Mouse (Mus musculus): ENCODE measurements around the gene Fras1. TPM values are rescaled to one million over a fixed set of nuclear protein-coding genes. Genes with fewer than 3 reads are reported as not detected.

Gene Fras1
- polyA plus RNA-seq, 1 experiment from 2014 or later: 26.3 TPM

DNA sequence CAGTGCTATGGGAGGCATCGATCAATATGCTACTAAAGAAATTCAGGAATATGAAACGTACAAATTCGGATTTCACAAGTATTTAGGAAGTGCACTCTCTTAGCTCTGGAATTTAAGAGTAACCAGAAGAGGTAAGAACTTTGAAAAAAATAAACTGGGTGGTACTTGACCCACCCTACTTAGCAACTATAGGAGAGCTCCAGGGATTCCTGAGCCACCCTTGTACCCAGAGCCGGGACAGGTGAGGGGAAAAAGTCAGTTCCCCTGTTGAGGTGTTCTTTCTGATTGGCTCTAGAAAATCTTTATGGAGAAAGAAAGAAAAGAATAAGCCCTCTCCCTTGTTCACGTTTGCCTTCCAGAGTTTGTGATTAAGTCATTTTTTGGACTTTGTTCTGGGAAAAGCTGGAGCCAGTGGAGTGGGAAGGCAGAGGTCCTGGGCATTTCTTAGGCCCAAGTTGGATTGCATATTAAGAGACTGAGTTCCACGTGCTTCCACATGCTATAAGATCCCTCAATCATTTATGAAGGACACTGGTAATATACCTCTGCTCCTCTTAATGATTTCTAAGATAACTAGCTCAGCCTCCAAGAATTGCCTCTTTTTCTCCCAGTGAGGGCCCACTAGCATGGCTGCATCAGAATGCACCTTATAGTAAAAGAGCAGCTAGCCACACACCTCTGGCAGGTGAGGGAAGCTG is 265.6 kb downstream of the Fras1 start:
- no peaks in the 10 kb centered on the region for H3K9me3 ChIP-seq
- no peaks in the 10 kb centered on the region for H3K36me3 ChIP-seq
- H3K27ac ChIP-seq: no peak overlapping the region
- no peaks in the 10 kb centered on the region for H3K27me3 ChIP-seq
- H3K4me1 ChIP-seq: no peaks in the 10 kb centered on the region
- ATAC-seq (ENCODE audit: borderline replicate concordance, extremely low read depth, low FRiP score, low TSS enrichment): no peak
- H3K9ac ChIP-seq: no peak overlapping the region
- WGBS: 67% methylated on average over 6 of the region's 6 CpGs
- no peak overlapping the region for H3K4me3 ChIP-seq
- H3K4me2 ChIP-seq: no peak overlapping the region

DNA sequence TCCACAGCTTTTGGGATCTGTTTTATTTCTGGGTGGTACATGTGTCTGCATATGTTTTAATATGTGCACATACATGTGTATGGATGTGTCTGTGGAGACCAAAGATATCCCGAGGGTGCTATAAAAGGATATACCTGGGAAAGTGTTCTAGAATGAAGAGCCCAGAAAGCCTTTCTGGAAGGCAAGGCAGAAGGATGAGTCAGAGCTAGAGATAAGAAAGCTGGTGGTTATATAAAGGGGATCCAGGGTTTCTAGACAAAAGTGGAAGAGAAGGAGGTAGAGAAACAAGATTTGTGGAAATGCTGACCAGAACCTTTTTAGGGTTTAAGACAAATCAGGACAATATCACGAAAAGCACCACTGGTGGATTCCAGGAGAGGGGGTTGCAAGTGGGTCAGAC is 267.5 kb downstream of the Fras1 start:
- Histone ChIP-seq H3K4me1 (no peaks in the 10 kb centered on the region), H3K9ac (no peak overlapping the region), H3K4me2 (no peak overlapping the region), H3K27ac (no peak overlapping the region), H3K27me3 (no peaks in the 10 kb centered on the region), H3K36me3 (no peaks in the 10 kb centered on the region), H3K4me3 (no peak overlapping the region), H3K9me3 (no peaks in the 10 kb centered on the region)
- WGBS: 88% methylated on average over 2 of the region's 2 CpGs
- ATAC-seq (ENCODE audit: borderline replicate concordance, extremely low read depth, low FRiP score, low TSS enrichment): no peak

DNA sequence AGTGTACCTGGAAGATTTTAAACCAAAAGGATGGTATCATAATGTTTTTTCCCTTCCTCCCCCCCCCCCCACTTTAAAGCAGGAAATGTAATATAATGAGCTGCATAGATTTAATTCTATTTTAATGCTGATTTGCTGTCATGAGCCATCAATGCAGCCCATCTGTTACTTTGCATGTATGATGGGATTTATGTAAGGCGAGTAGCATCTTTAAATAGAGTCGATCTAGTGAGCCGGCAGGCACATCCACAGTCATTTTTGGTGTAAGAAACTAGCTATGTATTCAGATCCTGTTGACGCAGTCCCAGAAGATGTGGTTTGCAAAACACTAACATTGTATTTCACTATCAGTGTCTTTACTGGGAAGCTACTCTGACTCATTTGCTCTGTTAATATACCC is 301.9 kb downstream of the Fras1 start:
- Histone ChIP-seq H3K27ac (no peak overlapping the region), H3K9me3 (no peaks in the 10 kb centered on the region), H3K36me3 (no peaks in the 10 kb centered on the region), H3K4me3 (no peak overlapping the region), H3K4me2 (no peak overlapping the region), H3K9ac (no peak overlapping the region), H3K27me3 (no peaks in the 10 kb centered on the region), H3K4me1 (no peaks in the 10 kb centered on the region)
- no peak for ATAC-seq (ENCODE audit: borderline replicate concordance, extremely low read depth, low FRiP score, low TSS enrichment)
- 88% methylated on average over 4 of the region's 4 CpGs for WGBS

GRCm38 (mm10) chr5:96677498-96677897 is 303.7 kb downstream of the Fras1 start:
- no peaks in the 10 kb centered on the region for H3K4me1 ChIP-seq
- H3K36me3 ChIP-seq: no peaks in the 10 kb centered on the region
- H3K9ac ChIP-seq: no peak overlapping the region
- no peaks in the 10 kb centered on the region for H3K27me3 ChIP-seq
- H3K9me3 ChIP-seq: no peaks in the 10 kb centered on the region
- no peak overlapping the region for H3K4me3 ChIP-seq
- ATAC-seq (ENCODE audit: borderline replicate concordance, extremely low read depth, low FRiP score, low TSS enrichment): no peak
- H3K27ac ChIP-seq: no peak overlapping the region
- WGBS: 39% methylated on average over 2 of the region's 2 CpGs
- no peak overlapping the region for H3K4me2 ChIP-seq

DNA sequence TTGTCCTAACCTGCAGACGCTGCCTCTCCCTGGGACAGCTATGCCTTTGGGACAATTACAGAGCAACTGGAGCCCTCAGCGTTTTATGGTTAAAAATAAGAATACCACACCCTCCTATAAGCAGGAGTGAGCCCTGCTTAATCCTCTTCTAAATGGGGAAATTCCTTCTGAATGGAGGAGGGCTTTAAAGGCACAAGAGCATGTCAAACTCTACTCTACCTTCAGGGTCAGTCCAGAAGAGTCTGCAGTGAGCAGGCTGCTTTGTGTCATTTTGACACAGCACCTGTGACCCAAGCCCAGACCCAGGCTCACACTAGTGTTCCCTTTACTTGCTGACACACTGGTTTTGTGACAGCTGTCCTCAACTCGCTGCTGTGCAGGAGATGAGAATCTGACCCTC is 307.3 kb downstream of the Fras1 start:
- Histone ChIP-seq H3K36me3 (no peaks in the 10 kb centered on the region), H3K27ac (no peak overlapping the region), H3K9ac (no peak overlapping the region), H3K4me3 (no peak overlapping the region), H3K27me3 (no peaks in the 10 kb centered on the region), H3K4me2 (no peak overlapping the region), H3K4me1 (no peaks in the 10 kb centered on the region), H3K9me3 (no peaks in the 10 kb centered on the region)
- no peak for ATAC-seq (ENCODE audit: borderline replicate concordance, extremely low read depth, low FRiP score, low TSS enrichment)
- 68% methylated on average over 3 of the region's 3 CpGs for WGBS

DNA sequence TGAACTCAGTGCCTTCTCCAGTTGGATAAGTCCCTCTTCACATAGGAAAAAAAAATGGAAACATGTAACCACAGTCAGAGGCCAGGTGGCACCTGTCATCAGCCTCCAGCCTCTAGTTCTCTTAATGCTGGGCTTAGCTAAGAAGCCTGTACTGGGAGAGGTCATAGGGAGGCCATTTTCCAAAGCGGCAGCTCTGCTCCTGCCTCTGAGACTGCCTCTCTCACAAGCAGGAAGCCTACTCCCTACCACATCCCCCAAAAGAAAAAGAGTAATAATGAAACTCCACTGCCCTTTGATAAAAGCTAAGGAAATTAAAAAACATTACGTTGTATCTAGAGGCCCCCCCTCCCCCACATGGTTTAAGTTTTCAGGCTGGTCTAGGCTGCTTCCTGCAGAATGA is 309.0 kb downstream of the Fras1 start:
- H3K27me3 ChIP-seq: no peaks in the 10 kb centered on the region
- H3K27ac ChIP-seq: no peak overlapping the region
- no peaks in the 10 kb centered on the region for H3K4me1 ChIP-seq
- 55% methylated on average over 2 of the region's 2 CpGs for WGBS
- H3K9ac ChIP-seq: no peak overlapping the region
- no peak overlapping the region for H3K4me3 ChIP-seq
- H3K9me3 ChIP-seq: no peaks in the 10 kb centered on the region
- H3K4me2 ChIP-seq: no peak overlapping the region
- ATAC-seq (ENCODE audit: borderline replicate concordance, extremely low read depth, low FRiP score, low TSS enrichment): no peak
- peaks cover 3% of the 10 kb centered on the region; the same call in 1 of the 2 replicates for H3K36me3 ChIP-seq

DNA sequence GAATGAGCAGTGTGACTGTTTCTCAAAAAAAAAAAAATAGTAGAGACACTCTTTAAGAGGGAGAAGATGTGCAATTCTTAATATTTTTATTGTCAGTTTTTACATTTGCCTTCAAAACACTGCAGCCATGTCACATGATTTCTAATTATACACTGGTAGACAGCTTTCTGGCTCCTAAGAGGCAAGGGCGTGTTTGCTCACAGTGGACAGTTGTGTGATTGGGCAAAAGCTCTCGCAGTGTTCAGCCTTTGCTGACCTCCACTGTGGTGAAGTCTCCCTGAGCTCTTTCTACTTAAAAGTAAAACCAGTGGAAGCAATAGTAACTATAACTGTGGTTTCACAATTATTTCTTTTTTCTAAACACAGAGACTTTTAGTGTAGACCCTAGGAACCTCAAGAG is 315.1 kb downstream of the Fras1 start:
- no peak for ATAC-seq (ENCODE audit: borderline replicate concordance, extremely low read depth, low FRiP score, low TSS enrichment)
- 83% methylated on average over 2 of the region's 2 CpGs for WGBS
- no peak overlapping the region for H3K4me3 ChIP-seq
- H3K9ac ChIP-seq: no peak overlapping the region
- H3K27me3 ChIP-seq: no peaks in the 10 kb centered on the region
- H3K4me1 ChIP-seq: no peaks in the 10 kb centered on the region
- H3K36me3 ChIP-seq: peaks cover 3% of the 10 kb centered on the region; the same call in 1 of the 2 replicates
- H3K27ac ChIP-seq: no peak overlapping the region
- H3K9me3 ChIP-seq: no peaks in the 10 kb centered on the region
- no peak overlapping the region for H3K4me2 ChIP-seq

DNA sequence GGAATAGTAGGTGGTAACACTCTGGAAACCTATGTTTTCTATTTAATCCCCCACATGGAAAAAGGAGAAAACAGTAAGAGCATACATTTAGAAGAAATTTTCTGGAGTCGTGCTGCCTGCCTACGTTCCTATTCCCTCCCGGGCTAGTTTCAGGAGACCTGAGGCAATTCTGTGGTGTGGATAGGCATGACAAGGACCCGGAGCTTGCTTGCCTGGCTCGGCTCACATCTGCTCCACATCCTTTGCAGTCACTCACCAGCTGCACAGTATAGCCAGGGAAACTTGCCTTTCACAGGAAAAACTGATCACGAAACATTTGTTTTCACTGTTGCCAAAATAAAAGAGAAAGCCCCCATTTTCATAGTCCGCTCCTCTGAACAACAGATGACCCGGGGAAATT is 325.2 kb downstream of the Fras1 start:
- H3K9me3 ChIP-seq: no peaks in the 10 kb centered on the region
- H3K4me1 ChIP-seq: no peaks in the 10 kb centered on the region
- peaks cover 4% of the 10 kb centered on the region; the same call in 1 of the 2 replicates for H3K36me3 ChIP-seq
- no peaks in the 10 kb centered on the region for H3K27me3 ChIP-seq
- H3K4me2 ChIP-seq: no peak overlapping the region
- no peak overlapping the region for H3K27ac ChIP-seq
- no peak overlapping the region for H3K9ac ChIP-seq
- 63% methylated on average over 8 of the region's 8 CpGs for WGBS
- no peak for ATAC-seq (ENCODE audit: borderline replicate concordance, extremely low read depth, low FRiP score, low TSS enrichment)
- H3K4me3 ChIP-seq: no peak overlapping the region

- Histone ChIP-seq H3K4me1 (no peaks in the 10 kb centered on the region), H3K36me3 (no peaks in the 10 kb centered on the region), H3K27ac (no peak overlapping the region), H3K9ac (no peak overlapping the region), H3K4me3 (no peak overlapping the region), H3K9me3 (no peaks in the 10 kb centered on the region), H3K27me3 (no peaks in the 10 kb centered on the region), H3K4me2 (no peak overlapping the region)
- peak; percentile 72; the same call in 1 of the 2 replicates for ATAC-seq (ENCODE audit: borderline replicate concordance, extremely low read depth, low FRiP score, low TSS enrichment)
- 43% methylated on average over 22 of the region's 22 CpGs for WGBS
These were observed 329.2 kb downstream of the Fras1 start for GRCm38 (mm10) chr5:96702706-96703625.

- Histone ChIP-seq H3K36me3 (no peaks in the 10 kb centered on the region), H3K9me3 (no peaks in the 10 kb centered on the region), H3K27ac (no peak overlapping the region), H3K4me2 (no peak overlapping the region), H3K4me3 (no peak overlapping the region), H3K9ac (no peak overlapping the region), H3K4me1 (peaks cover 4% of the 10 kb centered on the region; the same call in 1 of the 2 replicates), H3K27me3 (no peaks in the 10 kb centered on the region)
- 63% methylated on average over 10 of the region's 10 CpGs for WGBS
- ATAC-seq (ENCODE audit: borderline replicate concordance, extremely low read depth, low FRiP score, low TSS enrichment): no peak
These were observed 334.8 kb downstream of the Fras1 start for GRCm38 (mm10) chr5:96708515-96708914.

- Histone ChIP-seq H3K4me3 (no peak overlapping the region), H3K36me3 (no peaks in the 10 kb centered on the region), H3K9ac (no peak overlapping the region), H3K9me3 (no peaks in the 10 kb centered on the region), H3K4me1 (peaks cover 4% of the 10 kb centered on the region; the same call in 1 of the 2 replicates), H3K27ac (no peak overlapping the region), H3K27me3 (no peaks in the 10 kb centered on the region), H3K4me2 (no peak overlapping the region)
- 25% methylated on average over 12 of the region's 12 CpGs for WGBS
- no peak for ATAC-seq (ENCODE audit: borderline replicate concordance, extremely low read depth, low FRiP score, low TSS enrichment)
These were observed 338.4 kb downstream of the Fras1 start for GRCm38 (mm10) chr5:96712089-96712684.

DNA sequence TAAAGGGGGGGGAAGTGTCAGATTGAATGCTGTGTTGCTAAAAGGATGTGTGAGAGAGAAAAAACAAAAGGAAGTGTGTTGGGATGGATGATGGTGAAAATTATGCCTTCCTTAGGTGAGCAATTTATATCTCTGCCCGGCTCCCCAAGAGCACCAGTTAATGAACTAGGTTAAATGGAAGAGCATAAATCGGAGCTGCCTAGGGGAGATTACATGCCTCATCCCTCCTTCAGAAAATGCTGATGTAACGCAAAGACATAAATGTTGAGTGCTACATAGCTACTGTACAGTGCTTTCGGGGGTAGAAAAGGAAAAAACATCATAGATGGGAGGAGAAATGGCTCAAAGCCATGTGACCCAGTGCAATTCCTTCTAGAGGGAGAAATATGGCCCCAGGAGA is 339.0 kb downstream of the Fras1 start:
- Histone ChIP-seq H3K36me3 (no peaks in the 10 kb centered on the region), H3K27me3 (no peaks in the 10 kb centered on the region), H3K4me3 (no peak overlapping the region), H3K9ac (no peak overlapping the region), H3K4me1 (peaks cover 4% of the 10 kb centered on the region; the same call in 1 of the 2 replicates), H3K9me3 (no peaks in the 10 kb centered on the region), H3K4me2 (no peak overlapping the region), H3K27ac (no peak overlapping the region)
- ATAC-seq (ENCODE audit: borderline replicate concordance, extremely low read depth, low FRiP score, low TSS enrichment): no peak
- 57% methylated on average over 4 of the region's 4 CpGs for WGBS
